Mouse (Mus musculus) intestine, embryonic 16.5 days (tissue): ENCODE measurements at regions not wholly inside any gene's neighbourhood (a gene's known extent, or its start where the extent isn't known, plus 50 kb on each side); places are given as distances from the start of the nearest gene placed in this dataset.
A peak's percentile ranks its signal among the peaks of the same experiment; 100 is the strongest.

Experiments
- ATAC-seq: fragments of 200-750 bp; cut with Nextera tagmentation; 2 replicates; pipeline ENCODE4 v1.8.0; 2017; ENCODE audit warnings: moderate TSS enrichment, moderate library complexity
- H3K27ac ChIP-seq: fragments of 300-500 bp; sonication (generic); 2 replicates; pipeline ENCODE4 v1.5.1; 2014; ENCODE audit warnings: mild to moderate bottlenecking, low read length
- H3K27me3 ChIP-seq: fragments of 300-500 bp; sonication (generic); replicated peaks from 2 replicates; pipeline ENCODE4 v1.6.1; 2014; ENCODE audit warnings: low read length, control low read depth, mixed read lengths; ENCODE audit not compliant: control insufficient read depth, insufficient read depth
- H3K36me3 ChIP-seq: fragments of 300-500 bp; sonication (generic); 2 replicates; pipeline ENCODE4 v1.6.1; 2014; ENCODE audit warnings: low read length, control low read depth; ENCODE audit not compliant: control insufficient read depth, insufficient read depth
- H3K4me1 ChIP-seq: fragments of 300-500 bp; sonication (generic); 2 replicates; pipeline ENCODE4 v1.6.1; 2014; ENCODE audit warnings: low read length, control low read depth, mixed read lengths; ENCODE audit not compliant: control insufficient read depth, insufficient read depth
- H3K4me2 ChIP-seq: fragments of 300-500 bp; sonication (generic); 2 replicates; pipeline ENCODE4 v1.6.1; 2014; ENCODE audit warnings: low read depth, low read length, control low read depth
- H3K4me3 ChIP-seq: fragments of 300-500 bp; sonication (generic); 2 replicates; pipeline ENCODE4 v1.5.1; 2014; ENCODE audit warnings: mild to moderate bottlenecking, low read length
- H3K9ac ChIP-seq: fragments of 300-500 bp; sonication (generic); 2 replicates; pipeline ENCODE4 v1.6.1; 2014; ENCODE audit warnings: low read depth, low read length
- H3K9me3 ChIP-seq: fragments of 300-500 bp; sonication (generic); 2 replicates; pipeline ENCODE4 v1.6.1; 2016; ENCODE audit warnings: low read length, control low read depth; ENCODE audit not compliant: control insufficient read depth
- WGBS: fragments of 180-500 bp; shearing (Covaris S2); extraction: QIAGEN DNeasy Blood & Tissue Kit; methylation state at CpG from one replicate; pipeline ENCODE4 v1.1.7; 2014; 5-methylcytosine and 5-hydroxymethylcytosine counted together

DNA sequence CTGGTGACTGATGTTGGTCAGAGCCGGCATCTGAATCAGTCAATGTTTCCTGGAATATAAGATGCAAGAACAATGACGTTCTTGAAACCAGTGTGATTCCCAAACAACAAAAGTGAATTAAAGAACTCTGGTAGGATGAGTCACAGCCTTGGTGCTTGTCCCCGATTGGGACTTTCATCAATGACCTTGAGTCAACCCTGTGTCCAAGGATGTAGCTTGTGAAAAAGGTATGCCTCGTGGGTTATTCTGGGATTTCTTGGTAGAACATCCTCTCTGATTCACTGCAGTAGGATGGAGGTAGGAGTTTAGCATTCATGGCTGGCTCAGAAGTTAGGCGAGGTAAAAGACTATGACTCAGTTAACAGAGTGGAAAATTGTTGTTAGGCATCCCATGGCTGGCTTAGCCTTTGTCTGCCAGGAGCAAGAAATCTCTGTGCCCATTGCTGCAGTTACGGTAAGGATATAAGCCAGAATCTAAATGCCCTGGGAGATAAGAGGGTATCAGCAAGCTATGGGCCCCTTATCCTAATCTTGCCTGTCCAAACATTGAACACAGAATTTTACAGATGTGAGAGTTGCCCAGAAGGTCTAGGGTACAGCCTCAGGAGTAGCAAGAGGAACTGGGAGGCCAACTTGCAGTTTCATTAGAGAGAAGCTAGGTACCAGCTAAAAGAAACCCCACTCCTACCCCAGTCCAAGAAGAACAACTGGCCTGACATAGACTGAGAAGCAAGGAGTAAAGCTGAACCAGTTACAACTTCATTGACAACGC, 55.9 kb upstream of the Ralgps2 start:
- WGBS, result 85% methylated on average over 7 of the region's 7 CpGs
- no peaks in the 10 kb centered on the region for H3K36me3 ChIP-seq
- H3K27me3 ChIP-seq, result no peaks in the 10 kb centered on the region
- no peaks in the 10 kb centered on the region for H3K9me3 ChIP-seq
- no peak overlapping the region for H3K9ac ChIP-seq
- H3K4me2 ChIP-seq, result no peak overlapping the region
- no peak overlapping the region for H3K27ac ChIP-seq
- H3K4me1 ChIP-seq, result peaks cover 10% of the 10 kb centered on the region
- H3K4me3 ChIP-seq, result no peak overlapping the region
- no peak for ATAC-seq

- H3K27ac ChIP-seq, result no peak overlapping the region
- H3K4me2 ChIP-seq, result no peak overlapping the region
- ATAC-seq, result no peak
Measured at GRCm38 (mm10) chr1:156994644-156995016, 55.2 kb upstream of the Ralgps2 start.

GRCm38 (mm10) chr1:156994005-156994643, 54.7 kb upstream of the Ralgps2 start:
- H3K27ac ChIP-seq, result no peak overlapping the region
- no peaks in the 10 kb centered on the region for H3K27me3 ChIP-seq
- no peaks in the 10 kb centered on the region for H3K36me3 ChIP-seq
- peaks cover 7% of the 10 kb centered on the region for H3K4me1 ChIP-seq
- H3K9ac ChIP-seq, result no peak overlapping the region
- ATAC-seq, result peak; percentile 41; the same call in 1 of the 2 replicates
- H3K9me3 ChIP-seq, result no peaks in the 10 kb centered on the region
- 66% methylated on average over 15 of the region's 15 CpGs for WGBS
- H3K4me2 ChIP-seq, result no peak overlapping the region
- H3K4me3 ChIP-seq, result no peak overlapping the region

More at GRCm38 (mm10) chr1:156994644-156995016, 55.2 kb upstream of the Ralgps2 start:
- Histone ChIP-seq H3K4me1 (peaks cover 7% of the 10 kb centered on the region), H3K27me3 (no peaks in the 10 kb centered on the region), H3K36me3 (no peaks in the 10 kb centered on the region), H3K9me3 (no peaks in the 10 kb centered on the region), H3K9ac (no peak overlapping the region), H3K4me3 (no peak overlapping the region)
- WGBS, result 75% methylated on average over 2 of the region's 2 CpGs

GRCm38 (mm10) chr1:156993105-156993504, 53.7 kb upstream of the Ralgps2 start:
- 83% methylated on average over 3 of the region's 3 CpGs for WGBS
- ATAC-seq, result no peak
- H3K4me2 ChIP-seq, result no peak overlapping the region
- no peaks in the 10 kb centered on the region for H3K27me3 ChIP-seq
- no peaks in the 10 kb centered on the region for H3K9me3 ChIP-seq
- H3K36me3 ChIP-seq, result no peaks in the 10 kb centered on the region
- peaks cover 7% of the 10 kb centered on the region for H3K4me1 ChIP-seq
- no peak overlapping the region for H3K27ac ChIP-seq
- no peak overlapping the region for H3K9ac ChIP-seq
- no peak overlapping the region for H3K4me3 ChIP-seq

DNA sequence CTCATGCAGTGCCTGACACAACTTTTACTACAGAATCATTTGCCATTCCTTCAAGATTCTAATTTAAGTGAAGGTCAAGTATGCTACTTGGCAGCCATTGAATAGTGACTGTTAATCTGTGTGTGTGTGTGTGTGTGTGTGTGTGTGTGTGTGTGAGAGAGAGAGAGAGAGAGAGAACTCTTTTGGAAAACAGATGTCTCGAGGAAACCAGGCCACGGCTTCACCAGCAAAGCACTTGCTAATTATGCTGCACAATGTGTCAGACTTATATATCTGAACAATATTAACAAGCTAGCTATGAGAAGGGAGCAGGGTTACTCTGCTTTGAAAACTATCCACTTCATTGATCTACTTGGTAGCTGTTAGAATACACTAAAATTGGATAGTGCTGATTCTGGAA, 53.1 kb upstream of the Ralgps2 start:
- no peak overlapping the region for H3K4me2 ChIP-seq
- WGBS, result 43% methylated on average over 2 of the region's 2 CpGs
- no peaks in the 10 kb centered on the region for H3K27me3 ChIP-seq
- no peak overlapping the region for H3K27ac ChIP-seq
- H3K4me1 ChIP-seq, result peaks cover 7% of the 10 kb centered on the region
- no peak for ATAC-seq
- no peaks in the 10 kb centered on the region for H3K9me3 ChIP-seq
- H3K36me3 ChIP-seq, result no peaks in the 10 kb centered on the region
- H3K9ac ChIP-seq, result no peak overlapping the region
- H3K4me3 ChIP-seq, result no peak overlapping the region

- H3K36me3 ChIP-seq, result no peaks in the 10 kb centered on the region
- no peak overlapping the region for H3K4me2 ChIP-seq
- no peak overlapping the region for H3K4me3 ChIP-seq
- peak; percentile 88 for ATAC-seq
- no peaks in the 10 kb centered on the region for H3K9me3 ChIP-seq
- no peaks in the 10 kb centered on the region for H3K27me3 ChIP-seq
- peak overlapping the region; percentile 0; the same call in 1 of the 2 replicates for H3K27ac ChIP-seq
- no peak overlapping the region for H3K9ac ChIP-seq
- WGBS, result 28% methylated on average over 14 of the region's 14 CpGs
- peaks cover 7% of the 10 kb centered on the region for H3K4me1 ChIP-seq
Measured at GRCm38 (mm10) chr1:156990567-156991494, 51.4 kb upstream of the Ralgps2 start.

DNA sequence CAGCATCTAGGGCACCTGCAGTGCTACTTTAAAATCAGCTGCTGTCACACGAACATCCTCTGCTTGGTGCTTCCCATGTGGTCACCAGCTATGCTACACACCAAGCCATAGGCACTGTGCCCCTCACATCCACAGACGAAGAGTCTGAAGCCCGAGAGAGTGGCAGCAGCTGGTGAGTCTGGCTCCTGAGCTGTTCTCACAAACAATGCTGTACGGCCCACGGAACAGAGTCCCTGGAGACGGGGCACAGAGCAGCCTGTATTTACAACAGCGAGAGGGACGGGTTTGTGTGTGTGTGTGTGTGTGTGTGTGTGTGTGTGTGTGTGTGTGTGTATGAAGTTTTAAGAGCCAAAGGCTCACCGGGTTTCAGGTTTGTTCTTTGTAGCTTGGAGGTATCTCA, 50.7 kb upstream of the Ralgps2 start:
- WGBS, result 32% methylated on average over 9 of the region's 9 CpGs
- no peak for ATAC-seq

DNA sequence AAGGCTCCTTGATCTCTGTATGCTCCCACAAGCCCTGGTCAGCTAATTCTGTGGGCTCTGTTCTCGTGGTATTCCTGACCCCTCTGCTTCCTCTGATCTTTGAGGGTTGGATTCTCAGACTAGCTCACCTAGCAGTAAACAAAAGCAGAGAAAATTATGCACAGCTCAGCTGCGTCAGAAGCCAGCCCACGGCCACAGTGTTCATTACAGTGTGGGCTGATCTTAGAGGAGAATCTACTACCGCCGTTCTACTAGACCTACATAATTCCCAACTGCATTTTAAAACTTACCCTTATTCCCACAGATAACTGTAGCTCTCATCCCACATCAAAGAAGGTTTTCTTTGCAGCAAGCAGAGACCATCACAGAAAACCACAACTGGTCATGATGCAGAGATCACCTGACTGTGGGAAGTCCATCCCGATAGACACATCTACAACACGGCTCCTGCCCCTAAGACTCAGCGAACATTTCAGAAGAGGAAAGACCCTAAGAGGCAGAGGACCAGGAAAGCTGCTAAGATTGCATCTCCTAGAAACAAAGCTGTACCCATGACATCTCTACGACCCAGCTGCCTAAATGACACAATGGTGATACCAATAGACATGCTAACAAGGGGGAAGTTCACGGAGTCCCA, 49.8 kb upstream of the Ralgps2 start:
- peaks cover 7% of the 10 kb centered on the region for H3K4me1 ChIP-seq
- ATAC-seq, result no peak
- H3K4me3 ChIP-seq, result no peak overlapping the region
- H3K9me3 ChIP-seq, result no peaks in the 10 kb centered on the region
- WGBS, result 81% methylated on average over 10 of the region's 10 CpGs
- no peak overlapping the region for H3K27ac ChIP-seq
- no peaks in the 10 kb centered on the region; the same call in 1 of the 2 replicates for H3K27me3 ChIP-seq
- no peak overlapping the region for H3K9ac ChIP-seq
- no peaks in the 10 kb centered on the region for H3K36me3 ChIP-seq
- H3K4me2 ChIP-seq, result no peak overlapping the region

More for the DNA sequence above, 50.7 kb upstream of the Ralgps2 start:
- Histone ChIP-seq H3K9ac (no peak overlapping the region), H3K4me2 (no peak overlapping the region), H3K36me3 (no peaks in the 10 kb centered on the region), H3K4me1 (peaks cover 7% of the 10 kb centered on the region), H3K4me3 (no peak overlapping the region), H3K27ac (no peak overlapping the region), H3K9me3 (no peaks in the 10 kb centered on the region), H3K27me3 (no peaks in the 10 kb centered on the region)
